Mouse (Mus musculus): ENCODE measurements around the gene Plcg2.

DNA sequence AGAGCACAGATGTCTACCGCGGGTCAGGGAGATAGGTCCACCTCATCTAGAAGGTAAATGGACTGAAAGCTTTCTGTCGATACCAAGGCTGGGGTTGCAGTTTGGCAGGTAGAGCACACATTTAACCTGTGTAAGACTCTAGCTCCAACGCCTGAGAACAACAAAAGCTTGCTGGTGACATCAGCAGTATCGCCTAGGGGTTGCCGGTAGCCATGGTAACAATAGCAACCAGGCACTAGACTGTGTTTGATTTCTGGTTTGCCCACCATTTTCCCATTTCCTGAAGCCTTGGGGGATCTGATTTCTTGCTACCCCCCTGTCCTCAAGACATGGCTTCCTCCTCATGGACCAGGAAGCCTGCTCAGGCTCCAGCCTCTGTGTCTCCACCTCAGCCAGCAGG, 44.1 kb upstream of the Plcg2 start:
- no peak for TF ChIP-seq CTCF (IDR thresholded peaks at IDR 0.05; ENCODE audit: extremely low read depth, insufficient read length, insufficient replicate concordance, low read depth, low read length)
- no peak for TF ChIP-seq POLR2A (IDR thresholded peaks at IDR 0.05; ENCODE audit: low read depth, low read length)
